Mouse (Mus musculus) kidney, embryonic 14.5 days (tissue): ENCODE measurements around the gene Gipc2. TPM values are rescaled to one million over a fixed set of nuclear protein-coding genes. Genes with fewer than 3 reads are reported as not detected.

Experiments
- ATAC-seq: fragments of 200-750 bp; cut with Nextera tagmentation; 2 replicates; pipeline ENCODE4 v1.8.0; 2017; ENCODE audit warnings: moderate number of reproducible peaks, mild to moderate bottlenecking, moderate TSS enrichment, moderate library complexity; ENCODE audit not compliant: low FRiP score, low TSS enrichment
- H3K27ac ChIP-seq: fragments of 300-500 bp; sonication (generic); 2 replicates; pipeline ENCODE4 v1.5.1; 2014; ENCODE audit warnings: low read depth, mild to moderate bottlenecking, low read length, moderate library complexity, mixed read lengths
- H3K27me3 ChIP-seq: fragments of 300-500 bp; sonication (generic); 2 replicates; pipeline ENCODE4 v1.6.1; 2014; ENCODE audit warnings: mild to moderate bottlenecking, low read length; ENCODE audit not compliant: control insufficient read depth, insufficient read depth
- H3K36me3 ChIP-seq: fragments of 300-500 bp; sonication (generic); 2 replicates; pipeline ENCODE4 v1.6.1; 2014; ENCODE audit warnings: low read length, mixed read lengths; ENCODE audit not compliant: control insufficient read depth, insufficient read depth
- H3K4me1 ChIP-seq: fragments of 300-500 bp; sonication (generic); 2 replicates; pipeline ENCODE4 v1.6.1; 2014; ENCODE audit warnings: low read length, mixed read lengths; ENCODE audit not compliant: control insufficient read depth, insufficient read depth
- H3K4me2 ChIP-seq: fragments of 300-500 bp; sonication (generic); replicated peaks from 2 replicates; pipeline ENCODE4 v1.6.1; 2014; ENCODE audit warnings: low read depth, mild to moderate bottlenecking, low read length
- H3K4me3 ChIP-seq: fragments of 300-500 bp; sonication (generic); 2 replicates; pipeline ENCODE4 v1.5.1; 2014; ENCODE audit warnings: mild to moderate bottlenecking, low read length
- H3K9ac ChIP-seq: fragments of 300-500 bp; sonication (generic); 2 replicates; pipeline ENCODE4 v1.6.1; 2014; ENCODE audit warnings: low read depth, mild to moderate bottlenecking, low read length, moderate library complexity
- H3K9me3 ChIP-seq: fragments of 300-500 bp; sonication (generic); 2 replicates; pipeline ENCODE4 v1.6.1; 2016; ENCODE audit warnings: low read length; ENCODE audit not compliant: control insufficient read depth
- WGBS: fragments of 180-500 bp; shearing (Covaris S2); extraction: QIAGEN DNeasy Blood & Tissue Kit; methylation state at CpG from one replicate; pipeline ENCODE4 v1.1.7; 2014; 5-methylcytosine and 5-hydroxymethylcytosine counted together
- polyA plus RNA-seq: library from polyadenylated mRNA; unstranded; fragments of >200 nt; fragmentation: Nextera tagmentation; extraction: Ambion mirVana; gene quantifications from 2 replicates; pipeline ENCODE4 v1.2.1, GENCODE M21; 2014

Gene Gipc2
- polyA plus RNA-seq, 1 experiment from 2014 or later: 22.2 TPM

- Histone ChIP-seq H3K27me3 (peaks cover 8% of the 10 kb centered on the region; the same call in 1 of the 2 replicates), H3K4me1 (peaks cover 24% of the 10 kb centered on the region; the same call in 1 of the 2 replicates), H3K4me2 (peak overlapping the region; percentile 34), H3K9me3 (0 out of 2 replicates have a peak, but pooled peaks cover 3% of the 10 kb centered on the region), H3K4me3 (peak overlapping the region; percentile 14; the same call in 1 of the 2 replicates), H3K9ac (no peak overlapping the region), H3K36me3 (no peaks in the 10 kb centered on the region), H3K27ac (no peak overlapping the region)
- peak; percentile 73 for ATAC-seq
- WGBS: 3% methylated on average over 14 of the region's 14 CpGs
Measured at GRCm38 (mm10) chr3:152105341-152105740, 60.7 kb downstream of the Gipc2 start.

- 94% methylated on average over 4 of the region's 4 CpGs for WGBS
- Histone ChIP-seq H3K4me2 (no peak overlapping the region), H3K9me3 (0 out of 2 replicates have a peak, but pooled peaks cover 3% of the 10 kb centered on the region), H3K36me3 (no peaks in the 10 kb centered on the region), H3K4me3 (no peak overlapping the region), H3K27ac (no peak overlapping the region), H3K4me1 (peaks cover 19% of the 10 kb centered on the region; the same call in 1 of the 2 replicates), H3K9ac (no peak overlapping the region), H3K27me3 (peaks cover 6% of the 10 kb centered on the region; the same call in 1 of the 2 replicates)
- no peak for ATAC-seq
Measured at GRCm38 (mm10) chr3:152103381-152103780, 62.6 kb downstream of the Gipc2 start.

GRCm38 (mm10) chr3:152101459-152101858 lies 64.6 kb downstream of the Gipc2 start:
- no peak for ATAC-seq
- no peak overlapping the region for H3K4me3 ChIP-seq
- H3K4me1 ChIP-seq: peaks cover 7% of the 10 kb centered on the region; the same call in 1 of the 2 replicates
- no peak overlapping the region for H3K4me2 ChIP-seq
- WGBS: 91% methylated on average over 7 of the region's 7 CpGs
- H3K9me3 ChIP-seq: 0 out of 2 replicates have a peak, but pooled peaks cover 3% of the 10 kb centered on the region
- H3K9ac ChIP-seq: no peak overlapping the region
- H3K27ac ChIP-seq: no peak overlapping the region
- no peaks in the 10 kb centered on the region for H3K36me3 ChIP-seq
- H3K27me3 ChIP-seq: peaks cover 6% of the 10 kb centered on the region; the same call in 1 of the 2 replicates

- no peaks in the 10 kb centered on the region for H3K36me3 ChIP-seq
- H3K27me3 ChIP-seq: no peaks in the 10 kb centered on the region; the same call in 1 of the 2 replicates
- H3K4me1 ChIP-seq: no peaks in the 10 kb centered on the region
- ATAC-seq: peak; percentile 14; the same call in 1 of the 2 replicates
- no peak overlapping the region for H3K4me3 ChIP-seq
- H3K9ac ChIP-seq: no peak overlapping the region
- no peak overlapping the region for H3K4me2 ChIP-seq
- 0 out of 2 replicates have a peak, but pooled peaks cover 3% of the 10 kb centered on the region for H3K9me3 ChIP-seq
- H3K27ac ChIP-seq: no peak overlapping the region
- WGBS: 46% methylated on average over 11 of the region's 11 CpGs
Measured at GRCm38 (mm10) chr3:152100119-152100818, 65.8 kb downstream of the Gipc2 start.

GRCm38 (mm10) chr3:152095030-152095429 lies 71.0 kb downstream of the Gipc2 start:
- Histone ChIP-seq H3K9ac (no peak overlapping the region), H3K9me3 (no peaks in the 10 kb centered on the region), H3K27ac (no peak overlapping the region), H3K4me1 (no peaks in the 10 kb centered on the region), H3K27me3 (no peaks in the 10 kb centered on the region), H3K4me2 (no peak overlapping the region), H3K4me3 (no peak overlapping the region), H3K36me3 (no peaks in the 10 kb centered on the region)
- ATAC-seq: no peak
- 5% methylated on average over 3 of the region's 3 CpGs for WGBS

- WGBS: 57% methylated on average over 34 of the region's 34 CpGs
Measured at GRCm38 (mm10) chr3:152092385-152093057, 73.5 kb downstream of the Gipc2 start.

GRCm38 (mm10) chr3:152089178-152089577 lies 76.9 kb downstream of the Gipc2 start:
- WGBS: 5% methylated on average over 4 of the region's 4 CpGs
- no peak overlapping the region for H3K4me3 ChIP-seq
- H3K27ac ChIP-seq: no peak overlapping the region
- H3K9me3 ChIP-seq: no peaks in the 10 kb centered on the region
- H3K4me2 ChIP-seq: no peak overlapping the region
- no peak overlapping the region for H3K9ac ChIP-seq
- peak; percentile 29; the same call in 1 of the 2 replicates for ATAC-seq
- no peaks in the 10 kb centered on the region for H3K27me3 ChIP-seq
- no peaks in the 10 kb centered on the region for H3K36me3 ChIP-seq
- no peaks in the 10 kb centered on the region for H3K4me1 ChIP-seq

More at GRCm38 (mm10) chr3:152092385-152093057, 73.5 kb downstream of the Gipc2 start:
- no peak for ATAC-seq
- H3K4me1 ChIP-seq: no peaks in the 10 kb centered on the region
- H3K27ac ChIP-seq: no peak overlapping the region
- peak overlapping the region; percentile 31; the same call in 1 of the 2 replicates for H3K4me3 ChIP-seq
- peak overlapping the region; percentile 42 for H3K4me2 ChIP-seq
- H3K36me3 ChIP-seq: no peaks in the 10 kb centered on the region
- H3K9ac ChIP-seq: no peak overlapping the region
- H3K27me3 ChIP-seq: no peaks in the 10 kb centered on the region
- H3K9me3 ChIP-seq: no peaks in the 10 kb centered on the region

GRCm38 (mm10) chr3:152081381-152081780 lies 84.6 kb downstream of the Gipc2 start:
- H3K4me2 ChIP-seq: no peak overlapping the region
- 86% methylated on average over 3 of the region's 3 CpGs for WGBS
- H3K36me3 ChIP-seq: no peaks in the 10 kb centered on the region
- no peaks in the 10 kb centered on the region for H3K27me3 ChIP-seq
- no peak overlapping the region for H3K4me3 ChIP-seq
- no peak for ATAC-seq
- H3K9ac ChIP-seq: no peak overlapping the region
- no peaks in the 10 kb centered on the region for H3K4me1 ChIP-seq
- no peak overlapping the region for H3K27ac ChIP-seq
- no peaks in the 10 kb centered on the region for H3K9me3 ChIP-seq

- peak; percentile 76; the same call in 1 of the 2 replicates for ATAC-seq
- Histone ChIP-seq H3K4me3 (no peak overlapping the region), H3K27me3 (no peaks in the 10 kb centered on the region), H3K4me2 (peak overlapping the region; percentile 5; the same call in 1 of the 2 replicates), H3K9me3 (no peaks in the 10 kb centered on the region), H3K4me1 (peaks cover 10% of the 10 kb centered on the region), H3K9ac (no peak overlapping the region), H3K27ac (peak overlapping the region; percentile 78), H3K36me3 (no peaks in the 10 kb centered on the region)
- WGBS: 40% methylated on average over 7 of the region's 7 CpGs
Measured at GRCm38 (mm10) chr3:152076088-152076487, 89.9 kb downstream of the Gipc2 start.
